Mouse (Mus musculus): ENCODE measurements at regions not wholly inside any gene's neighbourhood (a gene's known extent, or its start where the extent isn't known, plus 50 kb on each side); places are given as distances from the start of the nearest gene placed in this dataset.

DNA sequence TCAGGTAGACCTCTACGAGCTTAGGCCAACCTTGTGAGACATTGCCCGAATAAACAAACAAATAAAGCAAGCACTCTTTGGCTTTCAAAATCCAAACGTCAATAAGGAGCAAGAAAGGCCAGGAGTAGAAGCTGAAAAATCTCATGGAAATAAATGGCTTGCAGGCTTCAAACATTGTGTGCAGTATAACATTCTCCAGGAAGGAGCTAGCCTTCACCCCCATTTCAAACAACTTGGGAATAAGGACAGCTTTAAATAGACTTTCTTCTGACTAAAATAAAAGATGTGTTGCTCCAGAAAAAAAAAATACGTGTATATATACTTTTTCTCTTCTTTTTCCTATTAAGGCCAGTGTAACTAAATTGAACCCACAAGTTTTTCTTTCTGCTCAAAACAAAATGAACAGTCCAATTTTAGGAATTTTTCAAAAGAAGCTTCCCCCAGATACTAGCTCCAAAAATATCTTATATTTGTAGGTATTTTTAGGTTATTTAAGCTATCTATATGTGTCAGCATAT, 196.2 kb upstream of the Arpp21 start:
- DNase-seq (ENCODE audit: low read depth, low spot score) = peak; percentile 66

GRCm38 (mm10) chr9:112429196-112429595, 193.5 kb upstream of the Arpp21 start:
- DNase-seq (ENCODE audit: low read depth, low spot score) = no peak

GRCm38 (mm10) chr9:112405772-112406315, 170.1 kb upstream of the Arpp21 start:
- DNase-seq (ENCODE audit: low read depth, low spot score) = peak; percentile 86

GRCm38 (mm10) chr9:112370746-112371145, 135.0 kb upstream of the Arpp21 start:
- DNase-seq (ENCODE audit: low read depth, low spot score) = no peak

DNA sequence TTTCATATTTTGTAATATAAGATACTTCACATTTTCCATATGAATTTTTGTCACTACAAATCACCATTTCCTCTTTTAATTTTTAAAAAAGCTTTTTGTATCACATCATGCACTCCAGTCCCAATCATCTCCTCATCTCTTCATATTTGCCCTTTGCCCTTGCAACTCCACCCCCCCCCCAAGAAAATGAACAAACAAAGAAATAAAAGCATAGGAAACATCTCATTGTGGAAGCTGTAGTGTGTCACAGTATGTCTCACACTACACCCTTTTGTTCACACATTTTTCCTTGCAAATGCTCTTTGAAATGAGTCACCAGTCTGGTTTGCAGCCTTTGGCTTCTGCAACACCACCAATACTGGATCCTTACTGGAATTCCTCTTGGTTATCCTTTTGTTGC, 131.6 kb upstream of the Arpp21 start:
- DNase-seq (ENCODE audit: low read depth, low spot score) = no peak

- no peak for DNase-seq (ENCODE audit: low read depth, low spot score)
These were observed 125.6 kb upstream of the Arpp21 start for GRCm38 (mm10) chr9:112361355-112361754.

DNA sequence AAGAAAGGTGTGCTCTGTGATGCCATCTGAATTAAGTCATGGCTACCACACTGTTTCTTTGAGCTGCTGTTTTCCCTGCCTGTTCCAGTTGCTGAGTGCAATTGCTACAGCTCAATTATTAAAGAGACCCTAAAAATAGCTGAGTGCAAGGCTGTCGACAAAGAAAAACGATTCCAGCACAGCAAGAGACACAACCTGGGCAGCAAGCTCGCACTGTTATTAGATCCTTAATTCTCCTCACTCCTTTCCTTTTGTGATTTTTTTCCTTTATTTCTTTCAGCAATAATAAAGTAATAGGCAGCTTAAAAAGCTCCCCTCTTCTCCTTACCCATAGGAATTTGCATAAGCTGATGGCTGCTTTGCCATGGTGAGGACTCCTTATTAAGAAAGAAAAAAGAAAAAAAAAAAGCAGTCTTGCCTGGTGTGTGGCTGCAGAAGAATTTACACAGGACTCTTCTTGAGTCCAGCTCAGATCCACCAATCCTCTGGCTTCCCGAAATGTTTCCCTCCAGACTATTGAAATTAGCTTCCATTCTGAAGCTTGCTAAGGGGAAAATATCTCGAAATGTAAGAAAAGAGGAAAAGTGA, 123.1 kb upstream of the Arpp21 start:
- DNase-seq (ENCODE audit: low read depth, low spot score) = no peak

- no peak for DNase-seq (ENCODE audit: low read depth, low spot score)
These were observed 117.5 kb upstream of the Arpp21 start for GRCm38 (mm10) chr9:112353196-112353595.

GRCm38 (mm10) chr9:112348942-112349341, 113.2 kb upstream of the Arpp21 start:
- DNase-seq (ENCODE audit: low read depth, low spot score) = no peak

GRCm38 (mm10) chr9:112344792-112345191, 109.1 kb upstream of the Arpp21 start:
- DNase-seq (ENCODE audit: low read depth, low spot score) = no peak

- peak; percentile 80 for DNase-seq (ENCODE audit: low read depth, low spot score)
These were observed 104.6 kb upstream of the Arpp21 start for GRCm38 (mm10) chr9:112340363-112340762.

- no peak for DNase-seq (ENCODE audit: low read depth, low spot score)
These were observed 84.3 kb upstream of the Arpp21 start for GRCm38 (mm10) chr9:112320016-112320415.

DNA sequence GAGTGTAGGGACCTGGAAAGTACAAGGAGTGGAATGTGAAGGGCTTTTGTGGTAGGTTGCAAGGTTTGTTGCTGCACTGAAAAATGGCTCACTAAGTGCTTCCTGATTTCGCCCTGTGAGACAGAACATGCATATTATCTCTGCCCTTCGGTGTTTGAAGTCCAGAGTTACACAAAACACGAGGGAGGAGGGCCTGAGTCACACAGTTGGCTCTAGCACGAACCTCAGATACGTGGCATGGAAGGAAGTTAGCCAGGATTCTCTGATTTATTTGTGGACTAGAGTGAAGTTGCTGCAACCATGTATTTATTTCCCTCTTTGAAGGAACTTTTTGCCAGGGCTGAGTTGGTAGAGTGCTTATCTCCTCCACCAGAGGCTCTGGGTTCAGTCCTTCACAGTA, 73.2 kb upstream of the Arpp21 start:
- DNase-seq (ENCODE audit: low read depth, low spot score) = no peak

DNA sequence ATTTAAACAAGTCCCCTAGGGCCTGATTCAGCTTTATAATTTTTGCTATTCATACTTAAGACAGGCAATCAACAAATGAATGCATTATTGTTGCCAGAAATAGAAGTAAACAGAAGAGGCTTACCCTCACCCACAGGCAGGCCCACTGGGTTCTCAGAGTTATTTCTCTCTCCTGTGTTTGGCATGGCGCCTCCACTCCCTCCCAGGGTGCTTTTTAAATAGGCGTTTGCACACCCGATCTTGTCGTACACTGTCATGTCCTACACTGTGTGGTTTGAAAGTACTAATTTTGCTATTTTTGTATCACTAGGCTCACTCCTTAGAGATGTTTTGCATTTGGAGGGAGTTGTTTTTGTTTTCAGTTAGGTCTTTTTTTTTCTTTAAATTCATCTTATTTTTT, 72.1 kb upstream of the Arpp21 start:
- peak; percentile 65 for DNase-seq (ENCODE audit: low read depth, low spot score)

DNA sequence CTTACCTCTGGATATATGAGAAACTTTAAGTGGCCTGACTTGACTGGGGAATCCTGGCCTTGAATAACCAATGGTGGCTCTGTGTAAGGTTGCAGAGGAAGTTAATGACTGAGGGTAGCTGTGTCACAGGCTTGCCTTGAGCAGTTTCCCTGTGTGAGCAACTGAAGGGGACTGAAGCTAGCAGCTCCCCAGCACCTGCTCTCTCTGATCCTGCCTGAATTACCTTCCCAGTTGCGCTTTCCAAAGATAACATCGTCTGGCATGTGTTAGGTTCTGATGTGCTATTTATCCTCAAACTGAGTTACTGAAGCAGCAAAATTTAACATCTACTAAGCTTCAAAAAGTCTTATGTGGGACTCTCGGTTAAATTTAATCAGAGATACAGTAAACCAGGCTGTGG, 56.1 kb upstream of the Arpp21 start:
- no peak for DNase-seq (ENCODE audit: low read depth, low spot score)

Data from telencephalon, adult 2 months (tissue).